Mouse (Mus musculus) liver, adult 2 months (tissue): ENCODE data around the gene Zdhhc18.

Experiments
- CTCF ChIP-seq: fragments of 200-500 bp; IDR thresholded peaks from 2 replicates; pipeline ENCODE4 v1.5.1; 2011; ENCODE audit warnings: low read depth, low read length, control low read depth
- POLR2A ChIP-seq: fragments of 200-500 bp; IDR thresholded peaks from 2 replicates; pipeline ENCODE4 v1.6.1; 2011; ENCODE audit warnings: low read length, control low read depth; ENCODE audit not compliant: insufficient read depth; ENCODE audit errors: extremely low read depth

GRCm38 (mm10) chr4:133604856-133605255 is 45.1 kb downstream of the Zdhhc18 start:
- TF ChIP-seq POLR2A: no peak
- TF ChIP-seq CTCF: no peak
